Mouse (Mus musculus): ENCODE results near the gene Grid1.

Grid1 gene

GRCm38 (mm10) chr14:35027501-35028140 is 207.7 kb downstream of the Grid1 start:
- no peak for DNase-seq

GRCm38 (mm10) chr14:35029626-35030025 is 209.7 kb downstream of the Grid1 start:
- no peak for DNase-seq

GRCm38 (mm10) chr14:35030271-35030670 is 210.4 kb downstream of the Grid1 start:
- no peak for DNase-seq

GRCm38 (mm10) chr14:35032283-35032682 is 212.4 kb downstream of the Grid1 start:
- no peak for DNase-seq

- DNase-seq, result no peak
Measured at GRCm38 (mm10) chr14:35044268-35044667, 224.4 kb downstream of the Grid1 start.

- no peak for DNase-seq
Measured at GRCm38 (mm10) chr14:35044918-35045698, 225.2 kb downstream of the Grid1 start.

GRCm38 (mm10) chr14:35049231-35049630 is 229.3 kb downstream of the Grid1 start:
- no peak for DNase-seq

- no peak for DNase-seq
Measured at GRCm38 (mm10) chr14:35054139-35054538, 234.2 kb downstream of the Grid1 start.

- no peak for DNase-seq
Measured at GRCm38 (mm10) chr14:35074636-35075035, 254.7 kb downstream of the Grid1 start.

- DNase-seq, result no peak
Measured at GRCm38 (mm10) chr14:35079954-35080353, 260.0 kb downstream of the Grid1 start.

- DNase-seq, result no peak
Measured at GRCm38 (mm10) chr14:35092646-35093045, 272.7 kb downstream of the Grid1 start.

- no peak for DNase-seq
Measured at GRCm38 (mm10) chr14:35093561-35094186, 273.8 kb downstream of the Grid1 start.

GRCm38 (mm10) chr14:35095506-35096059 is 275.7 kb downstream of the Grid1 start:
- no peak for DNase-seq

GRCm38 (mm10) chr14:35096085-35096484 is 276.2 kb downstream of the Grid1 start:
- DNase-seq, result no peak

GRCm38 (mm10) chr14:35097166-35097565 is 277.3 kb downstream of the Grid1 start:
- DNase-seq, result no peak

- DNase-seq, result no peak
Measured at GRCm38 (mm10) chr14:35103639-35104210, 283.8 kb downstream of the Grid1 start.

- DNase-seq, result peak; percentile 4 to 43
Measured at GRCm38 (mm10) chr14:35107596-35107995, 287.7 kb downstream of the Grid1 start.

GRCm38 (mm10) chr14:35110928-35111327 is 291.0 kb downstream of the Grid1 start:
- DNase-seq, result peak in 1 of 2 experiments; percentile 71

GRCm38 (mm10) chr14:35112327-35113275 is 292.7 kb downstream of the Grid1 start:
- no peak for DNase-seq

GRCm38 (mm10) chr14:35113276-35113645 is 293.4 kb downstream of the Grid1 start:
- no peak for DNase-seq

GRCm38 (mm10) chr14:35115913-35116312 is 296.0 kb downstream of the Grid1 start:
- DNase-seq, result no peak

- DNase-seq, result no peak
Measured at GRCm38 (mm10) chr14:35120089-35120488, 300.2 kb downstream of the Grid1 start.
